In genomic region chr3:107905942-107906341, GRCm38 (mm10) we compare ENCODE assay signal across 28 mouse cellular contexts. TPM values are rescaled to one million over a fixed set of nuclear protein-coding genes. Genes with fewer than 3 reads are reported as not detected.
"Had no signal": no experiment of that assay in that cellular context is flagged by ENCODE, and none has a peak within 500 bp of the region (broad histone marks: within the 10 kb centered on the region; RNA-seq: fewer than 3 reads in every experiment).

No protein-coding gene starts in this region.

- H3K27me3 ChIP-seq: intestine, embryonic 15.5 days; midbrain, embryonic 12.5 days; midbrain, embryonic 15.5 days; neural tube, embryonic 12.5 days; neural tube, embryonic 15.5 days; stomach, embryonic 15.5 days had no signal

- H3K4me3 ChIP-seq: intestine, embryonic 15.5 days; left cerebral cortex, adult 2 months; lung, embryonic 15.5 days; midbrain, embryonic 12.5 days; midbrain, embryonic 15.5 days; neural tube, embryonic 12.5 days; neural tube, embryonic 15.5 days; stomach, embryonic 15.5 days had no signal

- H3K27ac ChIP-seq: intestine, embryonic 15.5 days; left cerebral cortex, adult 2 months; lung, embryonic 15.5 days; midbrain, embryonic 12.5 days; midbrain, embryonic 15.5 days; neural tube, embryonic 12.5 days; neural tube, embryonic 15.5 days; stomach, embryonic 15.5 days had no signal

- H3K4me2 ChIP-seq: intestine, embryonic 15.5 days; lung, embryonic 15.5 days; midbrain, embryonic 12.5 days; midbrain, embryonic 15.5 days; neural tube, embryonic 12.5 days; neural tube, embryonic 15.5 days; stomach, embryonic 15.5 days had no signal

- DNase-seq: kidney, adult 11 months; kidney, adult 9 months; kidney, postnatal 14 days; kidney, postnatal 4 days; layer of hippocampus, postnatal 36 days; lung, adult 18-20 months; lung, postnatal 10 days; lung, postnatal 36 days; right cerebral cortex, adult 18-20 months; right cerebral cortex, postnatal 14 days; right cerebral cortex, postnatal 4 days; spleen, adult 18-20 months; thymus, postnatal 14 days; thymus, postnatal 4 days had no signal

- H3K36me3 ChIP-seq: intestine, embryonic 15.5 days; lung, embryonic 15.5 days; midbrain, embryonic 12.5 days; midbrain, embryonic 15.5 days; neural tube, embryonic 12.5 days; neural tube, embryonic 15.5 days; stomach, embryonic 15.5 days had no signal

- ATAC-seq: intestine, embryonic 15.5 days; midbrain, embryonic 15.5 days had no signal

- H3K4me1 ChIP-seq: lung, embryonic 15.5 days; midbrain, embryonic 12.5 days; midbrain, embryonic 15.5 days; neural tube, embryonic 12.5 days; neural tube, embryonic 15.5 days had no signal

- H3K9ac ChIP-seq: intestine, embryonic 15.5 days; lung, embryonic 15.5 days; midbrain, embryonic 12.5 days; midbrain, embryonic 15.5 days; neural tube, embryonic 12.5 days; neural tube, embryonic 15.5 days; stomach, embryonic 15.5 days had no signal

- H3K9me3 ChIP-seq: intestine, embryonic 15.5 days; lung, embryonic 15.5 days; midbrain, embryonic 12.5 days; midbrain, embryonic 15.5 days; neural tube, embryonic 12.5 days; neural tube, embryonic 15.5 days; stomach, embryonic 15.5 days had no signal

RNA-seq across cellular contexts. Expression of gene Eps8l3, which starts 28.9 kb away (rescaled TPM):
- total RNA-seq: layer of hippocampus, adult 8-10 months; layer of hippocampus, postnatal 10 days; layer of hippocampus, postnatal 36 days; left cerebral cortex, adult 2 months; left cerebral cortex, postnatal 10 days; left cerebral cortex, postnatal 36 days had no signal
- polyA plus RNA-seq: kidney, embryonic 16.5 days; limb, embryonic 11.5 days; lung, embryonic 15.5 days; midbrain, embryonic 12.5 days; neural tube, embryonic 12.5 days; neural tube, embryonic 15.5 days had no signal
